Mouse (Mus musculus): Measurements from ENCODE around the gene Mlip. TPM values are rescaled to one million over a fixed set of nuclear protein-coding genes. Genes with fewer than 3 reads are reported as not detected.
"Not testable (repeated sequence)": the region's sequence is repeated elsewhere in the genome, so short reads cannot be mapped to it uniquely, and the experiment has no call there.

Mlip gene
- polyA plus RNA-seq, 1 experiment from 2014 or later, result not detected

DNA sequence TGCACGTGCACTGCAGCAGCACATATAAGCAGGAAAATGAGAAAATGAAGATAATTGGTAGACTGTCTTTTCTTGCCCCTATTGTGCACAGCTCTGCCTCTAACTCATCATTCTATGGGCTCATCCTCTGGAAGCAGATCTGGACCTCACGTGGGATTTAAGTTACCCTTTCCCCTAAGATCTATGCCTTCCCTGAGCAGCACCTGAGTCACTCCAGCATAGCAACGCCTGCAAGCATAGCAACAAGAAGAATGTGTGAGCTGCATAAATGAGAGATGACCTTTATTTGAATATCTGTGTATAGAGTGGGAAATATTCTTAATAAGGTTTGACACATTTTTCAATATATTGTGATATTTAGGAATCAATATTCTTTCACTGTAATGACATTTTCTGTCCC is 176.9 kb downstream of the Mlip start:
- no peaks in the 10 kb centered on the region for H3K9me3 ChIP-seq (replicated peaks)
- DNase-seq, result no peak
- H3K4me3 ChIP-seq (replicated peaks), result no peak overlapping the region
- no peak for ATAC-seq (ENCODE audit: low read depth)
- no peak overlapping the region for H3K27ac ChIP-seq
- no peak overlapping the region for H3K4me2 ChIP-seq
- WGBS (ENCODE audit: insufficient replicate concordance), result 56% methylated on average over 3 of the region's 3 CpGs
- no peaks in the 10 kb centered on the region for H3K36me3 ChIP-seq
- no peaks in the 10 kb centered on the region for H3K27me3 ChIP-seq
- H3K9ac ChIP-seq, result no peak overlapping the region
- H3K4me1 ChIP-seq (replicated peaks), result no peaks in the 10 kb centered on the region

DNA sequence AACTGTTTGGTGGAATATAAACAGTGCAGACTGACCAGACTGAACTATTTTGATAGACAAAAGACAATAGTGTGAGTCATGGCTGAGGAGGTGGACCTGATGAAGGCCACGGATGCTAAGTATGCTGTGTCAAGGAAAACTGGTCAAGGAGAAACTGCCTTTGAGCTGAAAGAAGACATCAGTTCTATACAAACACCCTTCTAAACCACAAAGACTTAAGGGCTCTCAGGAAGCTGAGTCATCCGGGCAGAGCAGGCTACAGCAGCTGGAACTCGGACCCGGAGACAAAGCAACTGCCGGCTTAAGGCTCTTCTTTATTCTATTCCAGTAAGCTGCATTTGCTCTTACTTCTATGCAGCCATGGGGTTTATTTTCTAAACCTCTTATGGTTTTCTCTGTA is 180.7 kb downstream of the Mlip start:
- 27% methylated on average over 5 of the region's 5 CpGs for WGBS (ENCODE audit: insufficient replicate concordance)
- DNase-seq (no peak), ATAC-seq (ENCODE audit: low read depth) (no peak)
- no peaks in the 10 kb centered on the region for H3K4me1 ChIP-seq (replicated peaks)
- no peak overlapping the region for H3K4me2 ChIP-seq
- no peaks in the 10 kb centered on the region for H3K9me3 ChIP-seq (replicated peaks)
- H3K36me3 ChIP-seq, result no peaks in the 10 kb centered on the region
- no peak overlapping the region for H3K9ac ChIP-seq
- H3K27me3 ChIP-seq, result no peaks in the 10 kb centered on the region
- H3K27ac ChIP-seq, result no peak overlapping the region
- no peak overlapping the region for H3K4me3 ChIP-seq (replicated peaks)

DNA sequence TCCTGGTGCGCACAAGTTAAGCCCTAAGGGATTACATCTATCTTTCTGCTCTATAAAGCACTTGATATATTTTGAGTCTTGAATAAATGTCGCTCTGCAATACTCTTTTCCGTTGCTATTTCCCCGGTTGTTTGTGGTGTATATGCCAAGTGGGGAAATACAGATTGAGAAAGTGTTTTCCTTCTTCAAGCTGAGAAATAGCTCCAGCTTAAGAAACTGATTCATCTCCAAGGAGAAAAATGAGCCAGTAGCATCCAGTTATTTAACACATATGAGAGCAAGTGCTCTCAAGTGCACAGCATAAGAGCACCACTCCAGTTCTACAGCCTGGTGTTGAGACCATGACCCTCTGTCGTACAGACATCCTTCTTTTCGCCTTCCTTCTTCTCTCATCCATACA is 186.9 kb downstream of the Mlip start:
- H3K9ac ChIP-seq, result no peak overlapping the region
- no peaks in the 10 kb centered on the region for H3K4me1 ChIP-seq (replicated peaks)
- no peaks in the 10 kb centered on the region for H3K27me3 ChIP-seq
- 69% methylated on average over 6 of the region's 6 CpGs for WGBS (ENCODE audit: insufficient replicate concordance)
- DNase-seq (no peak), ATAC-seq (ENCODE audit: low read depth) (no peak)
- H3K27ac ChIP-seq, result no peak overlapping the region
- H3K9me3 ChIP-seq (replicated peaks), result no peaks in the 10 kb centered on the region
- no peaks in the 10 kb centered on the region for H3K36me3 ChIP-seq
- H3K4me3 ChIP-seq (replicated peaks), result no peak overlapping the region
- H3K4me2 ChIP-seq, result no peak overlapping the region

DNA sequence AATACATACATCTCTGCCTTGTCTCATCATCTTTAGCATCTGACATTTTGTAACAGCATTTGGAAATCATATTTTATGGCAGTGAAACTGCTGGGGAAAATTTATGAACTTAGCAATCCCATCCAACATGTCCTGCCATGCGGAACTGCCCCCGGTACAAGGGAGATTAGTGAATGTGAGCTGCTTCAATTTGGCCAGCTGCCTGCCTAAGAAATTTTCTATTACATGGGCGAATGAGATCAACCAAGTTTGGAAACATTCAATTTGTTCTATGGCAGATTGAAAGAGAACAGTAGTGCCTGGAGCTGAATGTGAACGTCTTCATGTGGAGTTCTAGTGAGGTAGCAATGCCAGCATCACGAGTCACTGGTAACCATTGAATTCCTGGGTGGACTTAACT is 191.0 kb downstream of the Mlip start:
- H3K9ac ChIP-seq, result no peak overlapping the region
- no peaks in the 10 kb centered on the region for H3K27me3 ChIP-seq
- no peaks in the 10 kb centered on the region for H3K36me3 ChIP-seq
- DNase-seq (no peak), ATAC-seq (ENCODE audit: low read depth) (no peak)
- H3K27ac ChIP-seq, result no peak overlapping the region
- H3K4me3 ChIP-seq (replicated peaks), result no peak overlapping the region
- H3K9me3 ChIP-seq (replicated peaks), result no peaks in the 10 kb centered on the region
- no peak overlapping the region for H3K4me2 ChIP-seq
- H3K4me1 ChIP-seq (replicated peaks), result no peaks in the 10 kb centered on the region
- 59% methylated on average over 5 of the region's 5 CpGs for WGBS (ENCODE audit: insufficient replicate concordance)

DNA sequence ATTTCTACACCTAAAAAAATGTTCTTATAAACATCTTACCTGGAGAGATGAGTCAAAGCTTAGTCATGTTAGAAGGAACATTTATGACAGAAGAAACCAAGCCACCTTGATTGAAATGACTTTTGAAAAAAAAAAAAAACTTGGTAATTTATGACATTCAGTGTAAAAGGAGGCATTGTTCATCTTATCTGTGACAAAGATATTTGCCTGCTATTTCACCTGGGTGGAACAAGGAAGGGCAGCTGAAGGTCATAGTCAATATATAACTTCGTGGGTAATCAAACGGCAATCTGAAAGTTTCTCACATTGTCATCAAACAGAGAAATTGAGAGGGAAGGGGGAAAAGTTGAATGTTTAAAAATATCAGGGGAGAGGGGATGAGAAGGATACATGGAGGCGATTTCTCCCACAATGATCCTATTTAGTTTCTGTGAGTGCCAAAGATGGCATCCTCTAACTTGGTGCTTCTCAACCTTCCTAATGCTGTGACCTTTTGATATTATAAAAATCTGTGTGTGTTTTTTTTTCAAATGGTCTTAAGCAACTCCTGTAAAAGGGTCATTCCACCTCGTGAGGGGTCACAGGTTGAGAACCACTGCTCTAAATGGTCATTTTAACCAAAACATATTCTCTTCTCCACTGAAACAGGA is 192.4 kb downstream of the Mlip start:
- Histone ChIP-seq H3K4me3 (replicated peaks) (no peak overlapping the region), H3K27ac (no peak overlapping the region), H3K4me1 (replicated peaks) (no peaks in the 10 kb centered on the region), H3K36me3 (no peaks in the 10 kb centered on the region), H3K9me3 (replicated peaks) (no peaks in the 10 kb centered on the region), H3K9ac (no peak overlapping the region), H3K27me3 (no peaks in the 10 kb centered on the region), H3K4me2 (no peak overlapping the region)
- WGBS (ENCODE audit: insufficient replicate concordance), result 51% methylated on average over 4 of the region's 4 CpGs
- DNase-seq (no peak), ATAC-seq (ENCODE audit: low read depth) (no peak)

DNA sequence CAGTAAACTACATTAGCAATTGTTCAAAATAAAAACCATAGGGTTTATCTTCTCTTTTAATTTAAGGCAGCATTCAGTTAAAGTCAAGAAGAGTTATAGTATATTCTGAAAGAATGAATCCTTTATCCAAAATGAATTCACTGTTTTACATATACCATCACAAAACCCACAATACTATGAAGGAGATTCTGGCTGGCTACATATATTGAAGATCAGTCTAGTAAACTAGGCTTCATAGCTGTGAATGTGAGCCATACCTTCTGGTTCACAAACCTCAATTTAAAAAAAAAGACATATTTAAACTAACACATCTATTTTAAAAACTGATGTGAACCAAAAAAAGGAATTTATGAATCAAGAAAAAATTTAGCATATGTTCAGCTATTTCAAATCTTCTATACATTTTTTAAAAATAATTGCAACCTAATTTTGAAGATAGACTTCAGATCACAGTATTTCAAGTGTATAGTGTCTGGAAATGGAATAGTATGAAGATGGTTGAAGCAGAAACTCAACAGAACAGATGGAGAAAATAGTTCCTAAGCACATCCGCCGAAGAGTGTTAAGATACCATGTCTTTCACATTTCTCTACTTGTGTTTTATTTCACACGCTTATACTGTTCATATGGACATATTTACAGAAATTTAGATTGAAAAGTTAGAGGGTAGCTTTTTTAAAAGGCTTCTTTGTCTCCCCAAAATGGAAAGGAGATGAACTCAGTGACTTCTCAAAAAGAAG is 204.1 kb downstream of the Mlip start:
- H3K27ac ChIP-seq, result no peak overlapping the region
- DNase-seq, result no peak
- no peak for ATAC-seq (ENCODE audit: low read depth)
- no peak overlapping the region for H3K9ac ChIP-seq
- no peaks in the 10 kb centered on the region for H3K36me3 ChIP-seq
- H3K4me3 ChIP-seq (replicated peaks), result no peak overlapping the region
- no peaks in the 10 kb centered on the region for H3K4me1 ChIP-seq (replicated peaks)
- no peaks in the 10 kb centered on the region for H3K27me3 ChIP-seq
- H3K9me3 ChIP-seq (replicated peaks), result no peaks in the 10 kb centered on the region
- H3K4me2 ChIP-seq, result no peak overlapping the region
- 74% methylated on average over 3 of the region's 3 CpGs for WGBS (ENCODE audit: insufficient replicate concordance)

DNA sequence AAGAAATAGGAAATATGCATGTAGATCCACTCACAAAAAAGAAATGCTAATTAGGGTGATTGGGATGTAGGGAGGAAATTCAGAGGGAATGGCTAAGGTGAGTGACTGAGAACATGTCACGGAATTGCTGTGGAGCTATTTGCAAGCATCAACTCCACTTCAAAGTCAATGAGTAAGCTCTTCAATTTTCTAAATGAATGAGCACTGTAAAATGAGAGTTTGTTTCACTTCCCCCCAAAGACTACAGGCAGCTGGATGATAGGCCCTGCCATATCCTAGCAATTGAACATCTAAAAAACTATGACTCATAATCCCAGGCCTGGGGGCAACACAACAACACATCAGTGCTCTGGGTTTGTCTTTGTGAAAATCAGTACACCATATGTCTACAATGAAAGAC is 233.0 kb downstream of the Mlip start:
- Histone ChIP-seq H3K9ac (no peak overlapping the region), H3K36me3 (no peaks in the 10 kb centered on the region), H3K27ac (no peak overlapping the region), H3K4me3 (replicated peaks) (no peak overlapping the region), H3K4me2 (no peak overlapping the region), H3K9me3 (replicated peaks) (no peaks in the 10 kb centered on the region), H3K27me3 (no peaks in the 10 kb centered on the region), H3K4me1 (replicated peaks) (no peaks in the 10 kb centered on the region)
- WGBS (ENCODE audit: insufficient replicate concordance), result 71% methylated on average over 1 of the region's 1 CpGs
- no peak for ATAC-seq (ENCODE audit: low read depth)
- no peak for DNase-seq

DNA sequence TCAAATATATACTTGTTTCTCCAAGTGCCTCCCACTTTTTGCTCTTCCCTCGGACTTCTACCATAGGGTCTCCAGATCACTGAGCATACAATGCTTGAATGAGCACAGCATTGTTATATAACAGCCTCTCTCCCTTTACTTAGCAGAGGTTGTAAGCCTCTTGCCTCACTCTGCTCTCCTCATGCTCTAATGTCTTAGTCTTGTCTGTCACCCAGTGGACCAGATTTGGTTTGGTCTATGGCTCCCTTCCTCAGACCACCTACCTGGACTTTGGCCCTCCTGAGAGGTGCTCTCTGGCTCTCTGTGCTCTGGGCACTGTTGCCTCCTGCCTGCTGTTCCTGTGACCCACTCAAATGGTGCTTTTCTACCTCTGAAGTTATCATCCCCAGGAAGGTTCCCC is 255.9 kb downstream of the Mlip start:
- H3K4me2 ChIP-seq, result no peak overlapping the region
- H3K9me3 ChIP-seq (replicated peaks), result no peaks in the 10 kb centered on the region
- no peak overlapping the region for H3K4me3 ChIP-seq (replicated peaks)
- no peaks in the 10 kb centered on the region for H3K4me1 ChIP-seq (replicated peaks)
- DNase-seq (no peak), ATAC-seq (ENCODE audit: low read depth) (no peak)
- no peaks in the 10 kb centered on the region for H3K36me3 ChIP-seq
- no peak overlapping the region for H3K27ac ChIP-seq
- H3K9ac ChIP-seq, result no peak overlapping the region
- H3K27me3 ChIP-seq, result no peaks in the 10 kb centered on the region
- 47% methylated on average over 1 of the region's 1 CpGs for WGBS (ENCODE audit: insufficient replicate concordance)

DNA sequence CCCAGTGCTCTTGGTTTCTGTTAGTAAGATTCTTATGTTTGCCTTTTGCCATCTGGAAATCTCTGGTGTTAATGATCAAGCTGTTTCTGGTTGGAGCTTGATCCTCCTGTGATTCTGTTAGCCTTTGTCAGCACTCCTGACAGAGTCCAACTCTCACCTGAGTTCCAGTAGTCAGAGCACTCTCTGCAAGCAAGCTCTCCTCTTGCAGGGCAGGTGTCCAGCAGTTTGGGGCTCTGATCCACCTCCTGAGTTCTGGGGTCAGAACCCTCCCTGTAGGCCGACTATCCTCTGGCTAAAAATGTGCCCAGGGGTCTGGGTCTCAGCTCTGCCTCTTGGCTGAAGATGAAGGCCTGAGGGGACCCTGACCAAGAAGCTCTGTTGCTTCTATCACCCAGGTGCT is 269.5 kb downstream of the Mlip start:
- not testable (repeated sequence) for ATAC-seq (ENCODE audit: low read depth); H3K4me2 ChIP-seq
- WGBS (ENCODE audit: insufficient replicate concordance), result 58% methylated on average over 1 of the region's 1 CpGs

DNA sequence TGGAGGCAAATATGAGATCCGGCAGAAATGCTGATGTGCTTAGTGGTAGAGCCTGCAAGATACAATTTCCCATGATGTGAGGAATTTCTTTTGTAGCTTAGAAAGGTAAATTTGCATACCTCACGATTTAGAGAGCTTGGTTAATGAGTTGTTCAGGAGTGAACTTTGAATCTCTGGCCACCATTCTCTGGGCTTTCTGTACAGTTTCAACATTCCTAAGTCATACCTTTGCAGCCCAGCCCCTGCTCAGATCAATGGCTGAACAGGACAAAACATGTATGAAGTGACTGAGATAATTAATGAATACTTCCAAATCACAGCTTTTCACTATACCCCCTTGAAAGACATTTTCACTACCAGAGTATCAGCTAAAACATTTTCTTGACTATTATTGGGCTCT is 281.1 kb downstream of the Mlip start:
- Histone ChIP-seq H3K27ac (no peak overlapping the region), H3K4me1 (replicated peaks) (no peaks in the 10 kb centered on the region), H3K27me3 (no peaks in the 10 kb centered on the region), H3K4me2 (no peak overlapping the region), H3K9me3 (replicated peaks) (no peaks in the 10 kb centered on the region), H3K36me3 (no peaks in the 10 kb centered on the region), H3K9ac (no peak overlapping the region), H3K4me3 (replicated peaks) (no peak overlapping the region)
- DNase-seq (no peak), ATAC-seq (ENCODE audit: low read depth) (no peak)
- WGBS (ENCODE audit: insufficient replicate concordance), result 46% methylated on average over 2 of the region's 2 CpGs

More for the DNA sequence above, 269.5 kb downstream of the Mlip start:
- not testable (repeated sequence) for H3K9me3 ChIP-seq (replicated peaks); H3K36me3 ChIP-seq; H3K27ac ChIP-seq; H3K4me3 ChIP-seq (replicated peaks); H3K27me3 ChIP-seq; H3K9ac ChIP-seq; DNase-seq; H3K4me1 ChIP-seq (replicated peaks)

DNA sequence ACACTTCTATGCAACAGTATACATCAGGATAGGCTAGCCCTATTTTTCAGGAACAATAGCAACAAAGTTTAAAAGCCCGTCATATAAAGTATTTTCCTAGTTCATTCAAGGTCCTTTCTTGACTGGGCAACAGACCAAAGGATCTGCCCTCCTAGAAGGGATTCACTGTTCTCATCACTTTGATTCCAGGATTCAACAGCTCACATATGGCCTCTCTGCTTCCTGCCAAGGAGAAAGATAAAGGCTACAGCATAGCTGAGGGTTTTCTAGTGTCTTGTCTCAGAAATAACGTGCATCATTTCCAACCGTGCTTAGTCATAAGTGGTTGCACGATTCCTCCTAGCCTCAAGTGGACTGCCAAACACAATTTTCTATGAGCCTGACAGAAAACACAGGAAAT is 296.2 kb downstream of the Mlip start:
- Histone ChIP-seq H3K36me3 (no peaks in the 10 kb centered on the region), H3K9me3 (replicated peaks) (no peaks in the 10 kb centered on the region), H3K4me3 (replicated peaks) (no peak overlapping the region), H3K27ac (no peak overlapping the region), H3K27me3 (no peaks in the 10 kb centered on the region), H3K4me1 (replicated peaks) (no peaks in the 10 kb centered on the region), H3K4me2 (no peak overlapping the region), H3K9ac (no peak overlapping the region)
- ATAC-seq (ENCODE audit: low read depth) (no peak), DNase-seq (no peak)
- 49% methylated on average over 4 of the region's 4 CpGs for WGBS (ENCODE audit: insufficient replicate concordance)
